Mouse (Mus musculus): ENCODE measurements around the gene Plekhg2.

Plekhg2 gene

GRCm38 (mm10) chr7:28367663-28368275 lies 4.6 kb downstream of the Plekhg2 start:
- DNase-seq (ENCODE audit: low read depth, low spot score): no peak

GRCm38 (mm10) chr7:28362441-28363060 lies 9.8 kb downstream of the Plekhg2 start:
- DNase-seq (ENCODE audit: low read depth, low spot score): no peak

GRCm38 (mm10) chr7:28361647-28362341 lies 10.6 kb downstream of the Plekhg2 start:
- DNase-seq (ENCODE audit: low read depth, low spot score): no peak

- no peak for DNase-seq (ENCODE audit: low read depth, low spot score)
Observed at GRCm38 (mm10) chr7:28360291-28360690, 12.1 kb downstream of the Plekhg2 start.

- no peak for DNase-seq (ENCODE audit: low read depth, low spot score)
Observed at GRCm38 (mm10) chr7:28359854-28360253, 12.5 kb downstream of the Plekhg2 start.

- DNase-seq (ENCODE audit: low read depth, low spot score): no peak
Observed at GRCm38 (mm10) chr7:28358431-28358830, 14.0 kb downstream of the Plekhg2 start.

- no peak for DNase-seq (ENCODE audit: low read depth, low spot score)
Observed at GRCm38 (mm10) chr7:28357984-28358383, 14.4 kb downstream of the Plekhg2 start.

- DNase-seq (ENCODE audit: low read depth, low spot score): no peak
Observed at GRCm38 (mm10) chr7:28356981-28357380, 15.4 kb downstream of the Plekhg2 start.

- DNase-seq (ENCODE audit: low read depth, low spot score): no peak
Observed at GRCm38 (mm10) chr7:28355221-28355620, 17.2 kb downstream of the Plekhg2 start.

- no peak for DNase-seq (ENCODE audit: low read depth, low spot score)
Observed at GRCm38 (mm10) chr7:28354596-28354995, 17.8 kb downstream of the Plekhg2 start.

- no peak for DNase-seq (ENCODE audit: low read depth, low spot score)
Observed at GRCm38 (mm10) chr7:28354113-28354581, 18.3 kb downstream of the Plekhg2 start.

GRCm38 (mm10) chr7:28353267-28353666 lies 19.1 kb downstream of the Plekhg2 start:
- no peak for DNase-seq (ENCODE audit: low read depth, low spot score)

GRCm38 (mm10) chr7:28351676-28352191 lies 20.7 kb downstream of the Plekhg2 start:
- DNase-seq (ENCODE audit: low read depth, low spot score): no peak

- peak; percentile 93 for DNase-seq (ENCODE audit: low read depth, low spot score)
Observed at GRCm38 (mm10) chr7:28350155-28350883, 22.1 kb downstream of the Plekhg2 start, which contains the start of gene Rps16. TSS of gene Rps16 (plus strand) at chr7:28350652.

- no peak for DNase-seq (ENCODE audit: low read depth, low spot score)
Observed at GRCm38 (mm10) chr7:28348601-28349000, 23.8 kb downstream of the Plekhg2 start.

- no peak for DNase-seq (ENCODE audit: low read depth, low spot score)
Observed at GRCm38 (mm10) chr7:28347746-28348145, 24.7 kb downstream of the Plekhg2 start.

- DNase-seq (ENCODE audit: low read depth, low spot score): no peak
Observed at GRCm38 (mm10) chr7:28344637-28345036, 27.8 kb downstream of the Plekhg2 start.

- DNase-seq (ENCODE audit: low read depth, low spot score): no peak
Observed at GRCm38 (mm10) chr7:28341381-28341780, 31.0 kb downstream of the Plekhg2 start.

- no peak for DNase-seq (ENCODE audit: low read depth, low spot score)
Observed at GRCm38 (mm10) chr7:28339213-28339917, 33.0 kb downstream of the Plekhg2 start.

- peak; percentile 94 for DNase-seq (ENCODE audit: low read depth, low spot score)
Observed at GRCm38 (mm10) chr7:28338108-28338998, 34.0 kb downstream of the Plekhg2 start, which contains the start of gene Supt5. TSS of gene Supt5 (minus strand) at chr7:28338746.
